Mouse (Mus musculus) heart, postnatal 0 days (tissue): ENCODE measurements around the gene Gnb3.

Experiments
- CTCF ChIP-seq: IDR thresholded peaks from 2 replicates; pipeline ENCODE4 v1.5.1; 2016; ENCODE audit warnings: antibody characterized with exemption, control low read depth, low read depth
- EP300 ChIP-seq: IDR thresholded peaks from 2 replicates; pipeline ENCODE4 v1.6.1; 2016; ENCODE audit warnings: antibody characterized with exemption, low read depth

DNA sequence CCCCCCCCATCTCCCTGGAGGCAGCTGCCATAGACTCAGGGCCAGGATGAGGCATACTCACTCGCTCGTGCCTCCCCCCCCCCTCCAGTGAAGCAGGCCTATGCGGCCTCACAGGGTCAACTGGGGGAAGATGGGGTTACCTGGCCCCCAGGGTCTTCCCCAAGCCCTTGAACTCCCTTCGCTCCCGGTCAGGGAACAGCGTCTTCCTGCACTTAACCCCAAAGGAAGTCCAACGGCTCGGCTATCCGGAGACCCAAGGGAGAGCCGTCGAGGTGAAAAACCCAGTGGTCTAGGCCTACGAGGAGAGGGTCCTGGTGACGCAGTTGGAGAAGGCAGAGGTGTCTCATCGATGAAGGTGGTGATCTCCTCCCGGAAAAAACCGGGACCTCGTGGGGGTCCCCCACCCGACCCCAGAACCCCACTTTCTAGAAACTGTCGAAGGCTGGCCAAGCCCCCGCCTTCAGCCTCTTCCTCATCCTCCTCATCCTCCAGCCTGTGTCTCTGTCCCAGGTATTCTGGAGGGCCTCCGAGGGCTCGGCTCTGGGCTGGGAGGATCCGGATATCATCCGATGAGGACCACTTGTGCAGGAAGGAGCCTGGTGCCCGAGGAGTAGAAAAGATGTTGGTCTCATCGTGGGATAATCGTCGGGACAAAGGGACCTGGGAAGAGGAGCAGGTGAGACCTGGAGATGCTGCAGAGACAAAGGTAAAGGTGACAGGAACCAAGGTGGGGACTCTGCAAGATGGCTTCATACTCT, 18.7 kb upstream of the Gnb3 start:
- TF ChIP-seq CTCF, result no peak
- TF ChIP-seq EP300, result no peak
